Mouse (Mus musculus): ENCODE data around the gene Fgfr2.

DNA sequence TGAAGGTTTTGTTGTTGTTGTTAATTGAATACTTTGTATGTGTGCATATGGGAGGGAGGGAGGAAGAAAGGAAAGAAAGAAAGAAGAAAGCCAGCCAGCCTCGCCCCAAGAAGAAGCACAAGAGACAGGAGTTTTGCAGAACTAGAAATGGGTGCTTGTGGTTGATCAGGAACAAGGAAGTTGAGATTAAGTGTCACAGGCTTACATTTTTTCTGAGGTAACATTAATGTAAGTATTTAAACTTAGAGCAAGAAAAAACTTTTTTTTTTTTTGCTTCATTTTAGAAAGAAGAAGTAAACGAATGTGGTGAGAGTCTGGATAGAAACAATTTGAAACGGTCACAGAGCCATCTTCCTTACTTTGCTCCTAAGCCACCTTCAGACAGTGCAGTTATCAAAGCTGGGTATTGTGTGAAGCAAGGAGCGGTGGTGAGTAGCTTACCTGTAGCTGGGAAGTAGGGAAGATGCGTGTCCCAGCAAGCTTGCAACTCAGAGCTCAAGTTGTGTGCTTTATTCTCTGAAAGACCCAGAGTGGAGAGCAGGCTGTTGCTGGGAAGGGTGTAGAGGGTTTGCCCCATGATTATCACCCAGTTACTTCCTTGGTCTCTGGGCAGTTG, 2222.8 kb downstream of the Fgfr2 start:
- TF ChIP-seq CTCF (IDR thresholded peaks at IDR 0.05), result no peak
- TF ChIP-seq EP300 (IDR thresholded peaks at IDR 0.05), result no peak
